Mouse (Mus musculus) urinary bladder, postnatal 14 days (tissue): ENCODE results near the gene Ankrd7.
A peak's percentile ranks its signal among the peaks of the same experiment; 100 is the strongest.
"Not testable (repeated sequence)": the region's sequence is repeated elsewhere in the genome, so short reads cannot be mapped to it uniquely, and the experiment has no call there.

Experiments
- DNase-seq: peaks from one replicate; pipeline ENCODE4 v3.0.0; 2021; ENCODE audit warnings: low spot score

Ankrd7 gene

GRCm38 (mm10) chr6:18866018-18866417 lies at the start of gene Ankrd7:
Gene Ankrd7 (plus strand): TSS chr6:18866318.
- no peak for DNase-seq

- DNase-seq, result peak; percentile 75
Observed at GRCm38 (mm10) chr6:18819343-18819742, 46.8 kb upstream of the Ankrd7 start.

- DNase-seq, result no peak
Observed at GRCm38 (mm10) chr6:18820246-18820645, 45.9 kb upstream of the Ankrd7 start.

GRCm38 (mm10) chr6:18822812-18823211 lies 43.3 kb upstream of the Ankrd7 start:
- DNase-seq, result peak; percentile 68

GRCm38 (mm10) chr6:18832958-18833357 lies 33.2 kb upstream of the Ankrd7 start:
- no peak for DNase-seq

- not testable (repeated sequence) for DNase-seq
Observed at GRCm38 (mm10) chr6:18844529-18844928, 21.6 kb upstream of the Ankrd7 start.

GRCm38 (mm10) chr6:18845571-18845970 lies 20.5 kb upstream of the Ankrd7 start:
- DNase-seq, result not testable (repeated sequence)

- DNase-seq, result peak; percentile 98
Observed at GRCm38 (mm10) chr6:18848051-18848701, 17.9 kb upstream of the Ankrd7 start, which contains the start of gene Lsm8. Gene Lsm8 (plus strand): TSS chr6:18848579.

- DNase-seq, result no peak
Observed at GRCm38 (mm10) chr6:18848702-18849061, 17.4 kb upstream of the Ankrd7 start.

- DNase-seq, result no peak
Observed at GRCm38 (mm10) chr6:18855323-18855722, 10.8 kb upstream of the Ankrd7 start.

- no peak for DNase-seq
Observed at GRCm38 (mm10) chr6:18856487-18857078, 9.5 kb upstream of the Ankrd7 start.

GRCm38 (mm10) chr6:18889030-18889429 lies 22.9 kb downstream of the Ankrd7 start:
- DNase-seq, result no peak

GRCm38 (mm10) chr6:18894142-18894541 lies 28.0 kb downstream of the Ankrd7 start:
- DNase-seq, result no peak

GRCm38 (mm10) chr6:18907173-18907572 lies 41.1 kb downstream of the Ankrd7 start:
- DNase-seq, result no peak

GRCm38 (mm10) chr6:18913179-18913578 lies 47.1 kb downstream of the Ankrd7 start:
- no peak for DNase-seq

GRCm38 (mm10) chr6:18916021-18916420 lies 49.9 kb downstream of the Ankrd7 start:
- no peak for DNase-seq

- no peak for DNase-seq
Observed at GRCm38 (mm10) chr6:18916471-18916870, 50.4 kb downstream of the Ankrd7 start.
